Mouse (Mus musculus) fibroblast of lung, adult 2 months (primary cell): Measurements from ENCODE around the gene Endod1.

Experiments used
- DNase-seq: peaks from one replicate; pipeline ENCODE4 v3.0.0-alpha.2; 2011; ENCODE audit warnings: low read depth

Gene Endod1

DNA sequence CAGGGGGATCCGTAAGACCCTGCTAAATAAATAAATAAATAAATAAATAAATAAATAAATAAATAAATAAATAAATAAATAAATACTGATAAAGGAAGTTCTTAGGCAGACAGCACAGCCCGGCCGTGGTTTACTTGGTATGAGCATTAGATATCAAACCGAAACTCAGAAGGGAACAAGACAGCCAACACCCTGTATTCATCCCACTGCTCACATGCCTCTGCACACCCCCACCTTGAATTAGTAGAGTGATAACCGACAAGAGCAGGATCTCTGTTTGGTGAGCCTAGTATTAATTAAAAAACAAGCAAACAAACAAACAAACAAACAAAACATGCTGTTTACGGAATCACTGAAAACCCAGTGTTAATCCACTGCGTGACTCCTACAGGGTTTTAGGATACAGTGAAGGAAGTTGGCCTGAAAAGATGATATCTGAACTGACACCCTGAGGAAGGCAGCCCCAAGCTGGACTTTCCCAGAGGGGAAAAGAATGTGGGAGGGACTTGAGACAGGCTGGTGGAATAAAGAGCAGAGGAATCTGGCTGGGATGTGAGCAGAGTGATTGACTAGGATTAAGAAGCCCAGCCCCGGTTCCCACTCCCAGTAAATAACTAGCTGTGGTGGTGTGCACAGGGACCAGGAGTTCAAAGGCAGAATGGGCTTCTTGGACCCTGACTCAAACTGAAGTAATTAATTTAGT, at the start of gene Endod1:
Gene Endod1 (minus strand): TSS at position 155 of the 703 bp plus-strand sequence.
- no peak for DNase-seq

DNA sequence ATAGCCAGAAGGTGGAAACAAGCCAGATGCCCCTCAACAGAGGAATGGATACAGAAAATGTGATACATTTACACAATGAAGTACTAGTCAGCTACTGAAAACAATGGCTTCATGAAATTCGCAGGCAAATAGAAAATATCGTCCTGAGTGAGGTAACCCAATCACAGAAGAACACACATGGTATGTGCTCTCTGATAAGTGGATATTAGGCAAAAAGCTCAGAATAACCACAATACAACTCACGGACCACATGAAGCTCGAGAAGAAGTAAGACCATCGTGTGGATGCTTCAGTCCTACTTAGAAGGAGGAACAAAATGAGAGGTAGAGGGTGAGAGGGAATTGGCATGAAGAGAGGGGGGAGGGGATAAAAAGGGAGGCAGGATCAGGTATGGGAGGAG, 27.8 kb upstream of the Endod1 start:
- DNase-seq, result no peak

DNA sequence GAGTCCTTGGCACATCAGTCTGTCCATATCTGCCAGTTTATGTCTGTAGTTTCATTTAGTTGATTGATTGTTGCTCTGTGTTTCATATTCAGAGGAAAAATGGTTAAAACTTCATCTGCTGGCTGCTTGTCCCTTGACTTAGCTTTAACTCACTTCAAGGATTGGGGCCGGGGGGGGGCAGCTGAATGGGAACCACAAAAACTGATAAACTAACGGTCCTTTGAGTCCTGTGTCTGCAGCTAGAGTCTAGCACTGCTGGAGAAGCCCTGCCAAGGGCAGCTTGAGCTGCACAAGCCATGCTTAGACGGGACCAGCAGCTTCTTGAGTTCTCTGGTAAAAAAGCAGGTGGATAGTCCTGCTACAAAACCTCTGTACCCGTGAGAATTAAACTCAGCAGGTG, 26.7 kb upstream of the Endod1 start:
- DNase-seq, result no peak

DNA sequence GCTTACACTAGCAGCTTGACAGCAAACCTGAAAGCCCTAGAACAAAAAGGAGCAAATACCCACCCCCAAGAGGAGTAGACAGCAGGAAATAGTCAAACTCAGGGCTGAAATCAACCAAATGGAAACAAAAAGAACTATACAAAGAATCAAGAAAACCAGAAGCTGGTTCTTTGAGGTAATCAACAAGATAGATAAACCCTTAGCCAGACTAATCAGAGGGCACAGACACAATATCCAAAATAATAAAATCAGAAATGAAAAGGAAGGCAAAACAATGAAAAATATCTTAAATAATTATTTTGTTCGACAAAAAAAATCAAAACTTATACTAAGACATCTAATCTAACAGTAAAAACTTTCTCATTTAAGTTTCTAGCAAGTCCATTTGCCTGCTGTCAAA, 24.7 kb upstream of the Endod1 start:
- DNase-seq, result no peak

DNA sequence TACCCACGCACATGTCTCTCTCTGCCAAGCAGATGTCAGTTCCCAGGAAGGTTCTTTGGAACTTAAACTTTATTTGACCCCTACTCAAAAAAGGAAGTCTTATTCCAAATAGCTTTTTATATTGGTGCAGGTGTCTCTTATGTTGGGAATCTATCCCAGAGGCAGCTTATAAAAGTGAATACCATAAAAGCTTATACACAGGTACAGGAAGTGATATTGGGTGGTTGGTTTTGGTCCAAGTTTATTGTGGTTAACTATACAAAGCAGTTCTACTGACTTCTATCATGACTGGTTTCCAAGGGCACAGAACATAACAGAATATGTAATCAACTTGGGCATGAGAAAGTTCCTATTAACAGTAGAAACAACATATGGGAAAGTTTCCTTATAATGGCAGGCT, 20.8 kb upstream of the Endod1 start:
- DNase-seq, result no peak

DNA sequence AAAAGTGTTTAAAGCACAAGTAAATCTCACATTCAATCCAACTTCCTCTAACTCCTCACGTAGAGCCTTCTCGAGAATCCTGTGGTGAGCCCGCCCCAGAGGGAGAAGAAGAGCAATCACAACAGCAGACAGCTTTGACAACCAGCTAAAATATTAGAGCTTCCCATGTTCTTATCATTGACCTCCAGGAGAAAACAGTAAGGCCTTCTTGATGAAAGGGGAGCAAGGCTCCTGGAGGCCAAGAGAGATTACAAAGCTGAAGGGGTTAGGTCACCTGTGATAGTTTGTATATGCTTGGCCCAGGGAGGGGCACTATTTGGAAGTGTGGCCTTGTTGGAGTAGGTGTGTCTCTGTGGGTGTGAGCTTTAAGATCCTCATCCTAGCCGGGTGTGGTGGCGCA, 19.1 kb upstream of the Endod1 start:
- DNase-seq, result no peak

DNA sequence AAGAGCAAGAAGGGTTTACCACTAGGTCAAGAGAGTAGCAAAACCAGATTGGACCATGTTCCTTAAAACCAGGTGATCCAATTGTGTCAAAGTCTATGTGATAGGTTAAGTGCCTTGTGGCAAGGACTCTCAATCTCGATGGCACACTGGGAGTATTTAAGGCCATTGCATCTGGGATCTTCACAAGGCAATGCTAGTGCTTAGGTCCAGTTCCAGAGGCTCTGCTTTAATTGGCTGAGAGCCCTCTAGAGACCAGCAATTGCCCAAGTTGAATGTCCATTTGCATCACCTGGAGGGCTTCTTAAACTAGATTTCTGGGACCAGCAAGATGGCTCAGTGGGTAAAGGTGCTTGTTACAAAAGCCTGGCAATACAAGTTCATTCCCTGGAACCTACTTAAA, 17.6 kb upstream of the Endod1 start:
- no peak for DNase-seq

DNA sequence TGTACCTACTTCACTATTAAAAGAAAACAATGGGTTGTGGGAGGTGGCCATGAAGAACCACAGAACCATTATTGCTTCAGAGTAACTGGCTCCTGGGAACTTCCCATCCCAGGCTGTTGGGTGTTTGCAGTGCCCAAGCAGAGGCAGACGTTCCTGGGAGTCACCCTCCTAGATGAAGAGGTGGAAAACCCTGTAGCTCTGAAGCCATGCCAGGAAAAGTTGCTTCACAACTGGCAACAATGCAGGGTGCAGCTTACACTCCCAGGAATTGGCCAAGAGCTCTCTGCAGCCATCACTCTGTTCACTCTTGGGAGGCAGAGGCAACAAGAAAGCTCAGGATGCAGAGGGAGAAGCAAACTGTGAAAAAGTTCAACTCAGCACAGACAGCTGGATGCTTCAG, 16.8 kb upstream of the Endod1 start:
- peak; percentile 39 for DNase-seq

DNA sequence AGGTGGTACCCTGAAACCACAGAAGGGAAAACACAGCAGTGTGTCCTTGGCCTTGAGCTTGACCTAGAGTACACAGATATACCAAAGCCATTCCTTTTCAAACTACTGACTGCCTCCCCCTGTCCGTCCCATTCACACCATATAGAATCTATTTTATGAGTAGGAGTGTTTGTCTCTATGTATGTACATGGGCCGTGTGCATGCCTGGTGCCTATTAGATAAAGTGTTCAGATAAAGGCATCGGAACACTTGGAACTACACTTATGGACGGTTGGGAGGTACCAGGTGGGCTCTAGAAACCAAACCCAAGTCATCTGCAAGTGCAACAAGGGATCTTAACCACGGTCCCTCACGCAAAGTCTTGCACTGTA, 16.1 kb upstream of the Endod1 start:
- DNase-seq, result no peak

DNA sequence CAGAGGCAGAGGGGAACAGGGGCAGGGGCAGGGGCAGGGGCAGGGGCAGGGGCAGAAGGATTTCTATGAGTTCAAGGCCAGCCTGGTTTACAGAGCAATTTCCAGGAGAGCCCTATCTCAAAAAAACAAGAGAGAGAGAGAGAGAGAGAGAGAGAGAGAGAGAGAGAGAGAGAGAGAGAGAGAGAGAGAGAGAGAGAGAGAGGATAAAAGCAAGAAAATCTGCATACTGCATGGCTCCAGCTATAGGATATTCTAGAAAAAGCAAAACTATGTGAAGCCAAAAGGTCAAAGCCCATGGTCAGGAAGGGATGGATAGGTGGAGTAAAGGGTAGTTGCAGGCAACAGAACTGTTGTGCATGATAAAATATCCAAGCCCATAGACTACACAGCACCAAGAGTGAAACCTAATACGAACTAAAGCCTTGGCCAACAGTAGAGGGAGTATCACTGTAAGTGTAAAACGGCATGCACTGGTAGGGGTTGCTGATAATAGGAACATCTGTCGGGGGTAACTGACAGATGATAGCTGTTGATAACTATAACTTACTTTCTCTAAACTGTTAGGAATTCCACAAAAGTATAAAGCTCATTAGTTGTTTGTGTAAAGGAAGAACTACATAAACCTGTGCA, 15.6 kb upstream of the Endod1 start:
- no peak for DNase-seq

DNA sequence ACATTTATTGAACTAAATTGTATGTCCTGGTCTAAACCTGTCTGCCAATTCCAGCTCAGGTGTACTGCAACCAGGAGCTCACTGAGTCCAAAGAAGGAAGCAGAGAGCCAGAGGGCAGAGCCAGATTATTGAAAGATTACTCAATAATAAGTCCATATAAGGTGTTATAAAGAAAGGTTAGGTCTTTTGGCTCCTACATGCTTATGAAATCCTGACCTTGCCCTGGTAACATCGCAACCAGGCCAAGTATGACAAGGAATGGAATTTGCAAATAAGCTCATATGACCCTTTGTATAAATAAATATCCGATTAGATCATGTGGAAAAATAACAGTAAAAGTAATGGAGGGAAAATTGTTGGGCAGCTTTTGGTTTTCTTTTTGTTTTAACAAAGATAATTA, 14.8 kb upstream of the Endod1 start:
- peak; percentile 32 for DNase-seq

DNA sequence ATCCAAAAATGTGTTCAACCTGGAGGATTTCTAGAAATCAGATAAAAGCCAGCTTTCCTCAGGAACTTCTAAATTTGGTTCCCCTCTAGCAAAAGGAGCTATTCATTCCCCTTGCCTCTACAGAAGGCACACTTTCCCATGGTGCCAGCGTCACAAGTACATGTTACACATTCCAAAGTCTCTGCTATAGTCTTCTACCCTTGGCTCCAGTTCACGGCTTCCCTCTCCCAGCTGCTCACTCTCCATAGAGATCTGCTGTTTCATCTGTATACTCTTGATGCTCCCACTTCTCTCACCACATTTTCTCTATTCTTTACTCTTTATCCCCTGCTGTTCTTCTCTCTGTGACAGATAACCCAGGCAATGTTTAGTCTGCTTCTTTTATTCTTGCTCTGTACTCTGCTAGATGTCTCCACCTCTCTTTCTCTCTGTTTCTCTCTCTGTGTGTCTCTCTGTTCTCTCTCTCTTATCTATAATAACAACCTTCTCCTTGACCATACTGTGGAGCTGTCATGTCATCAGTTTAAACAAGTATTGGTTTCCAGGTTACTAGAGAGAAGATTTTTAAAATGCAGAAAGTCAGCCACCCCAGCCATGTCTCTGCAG, 13.8 kb upstream of the Endod1 start:
- DNase-seq, result no peak

DNA sequence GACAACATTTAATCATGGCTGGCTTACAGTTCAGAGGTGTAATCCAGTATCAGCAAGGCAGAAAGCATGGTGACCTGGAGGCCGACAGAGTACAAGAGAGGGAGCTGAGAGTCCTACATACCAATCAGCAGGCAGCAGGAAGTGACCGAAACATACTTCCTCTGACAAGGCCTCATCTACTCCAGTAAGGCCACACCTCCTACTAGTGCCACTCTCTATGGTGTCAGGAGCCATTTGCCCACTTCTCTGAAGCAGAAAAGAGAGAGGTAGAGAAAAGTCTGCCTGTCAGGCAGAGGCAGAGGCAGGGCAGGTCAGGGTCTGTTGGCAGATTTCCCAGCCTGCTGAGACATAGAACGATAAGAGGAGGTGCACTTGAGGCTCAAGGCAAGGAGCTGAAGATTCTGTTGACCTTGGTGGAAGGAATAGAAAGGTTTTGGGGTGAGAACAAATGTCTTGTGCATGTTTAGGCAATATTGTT, 10.6 kb upstream of the Endod1 start:
- DNase-seq, result no peak

DNA sequence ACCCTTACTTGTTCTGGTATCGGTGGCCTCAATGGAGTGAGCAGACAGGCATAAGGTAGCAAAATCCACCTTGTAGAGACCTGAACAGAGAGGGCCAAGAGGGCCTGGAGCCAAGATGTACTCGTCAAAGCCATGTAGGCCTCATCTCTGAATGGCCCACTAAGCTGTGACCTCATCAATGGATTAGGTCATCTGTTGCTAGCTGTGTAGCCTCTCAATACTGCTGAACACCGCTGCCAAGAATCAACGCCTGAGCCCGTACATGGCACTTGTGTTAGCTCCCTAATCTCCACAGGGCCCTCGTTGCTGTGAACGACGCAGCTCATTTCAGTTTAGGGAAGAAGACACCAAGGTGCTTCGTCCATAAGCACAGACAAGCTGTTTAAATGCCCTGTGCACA, 10.0 kb upstream of the Endod1 start:
- DNase-seq, result no peak

DNA sequence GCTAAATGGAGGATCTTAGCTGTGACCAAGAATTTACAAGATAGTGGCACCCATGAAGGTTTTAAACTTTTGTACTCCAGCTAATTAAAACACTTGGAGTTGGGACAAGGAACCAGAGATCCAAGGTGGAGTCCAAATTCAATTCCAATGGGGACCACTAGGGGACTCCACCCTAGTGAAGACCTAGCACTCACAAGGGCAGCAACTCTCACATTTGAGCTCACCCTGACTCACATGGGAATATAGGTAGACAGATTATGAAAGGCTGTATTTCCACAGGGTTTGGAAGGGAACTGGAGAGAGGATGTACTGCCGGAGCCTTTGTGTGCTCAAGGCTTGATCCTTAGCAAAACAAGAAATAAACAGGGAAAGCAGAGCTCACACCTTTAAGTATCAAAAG, 9.0 kb upstream of the Endod1 start:
- no peak for DNase-seq

DNA sequence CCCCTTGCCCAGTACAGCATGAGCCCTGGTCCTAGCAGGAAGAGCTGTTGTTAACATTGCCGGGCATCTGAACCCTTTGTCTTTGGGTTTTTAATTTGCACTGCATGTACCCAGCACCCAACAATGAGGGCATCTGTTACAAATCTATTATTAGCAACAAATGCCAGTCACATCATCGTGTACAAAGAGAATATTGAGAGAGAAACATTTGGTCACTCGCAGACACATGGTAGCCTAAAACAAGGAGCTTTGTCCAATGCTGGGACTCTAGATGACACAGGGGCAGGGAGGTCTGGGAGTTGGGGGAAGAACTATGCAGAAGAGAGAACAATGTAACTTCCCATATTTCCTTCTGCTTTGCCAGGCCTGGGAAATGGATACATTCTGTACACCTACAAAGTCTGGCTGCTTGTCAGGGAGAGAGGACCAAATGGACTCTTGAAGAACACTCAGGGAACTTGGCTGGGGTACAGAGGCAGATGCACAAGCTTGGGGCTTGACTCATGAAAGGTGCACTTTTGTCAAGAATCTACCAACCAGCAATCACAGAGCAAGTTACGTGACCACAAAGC, 7.8 kb upstream of the Endod1 start:
- DNase-seq, result no peak

DNA sequence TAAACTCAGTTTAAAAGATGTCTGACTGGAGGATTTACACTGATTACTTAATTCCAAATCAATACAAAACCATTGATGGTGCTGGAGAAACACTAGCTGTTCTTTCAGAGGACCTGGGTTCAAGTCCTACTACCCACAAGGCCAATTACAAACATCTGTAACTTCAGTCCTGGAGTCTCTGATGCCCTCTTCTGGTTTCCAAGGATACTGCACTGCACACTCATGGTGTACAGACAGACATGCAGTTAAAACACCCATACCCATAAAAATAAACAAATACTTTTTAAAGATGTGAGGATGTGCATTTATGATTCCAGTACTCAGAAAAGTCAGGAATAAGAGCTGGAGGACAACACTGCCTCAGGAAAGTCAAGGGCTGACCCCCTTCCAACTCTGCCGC, 6.7 kb upstream of the Endod1 start:
- no peak for DNase-seq

DNA sequence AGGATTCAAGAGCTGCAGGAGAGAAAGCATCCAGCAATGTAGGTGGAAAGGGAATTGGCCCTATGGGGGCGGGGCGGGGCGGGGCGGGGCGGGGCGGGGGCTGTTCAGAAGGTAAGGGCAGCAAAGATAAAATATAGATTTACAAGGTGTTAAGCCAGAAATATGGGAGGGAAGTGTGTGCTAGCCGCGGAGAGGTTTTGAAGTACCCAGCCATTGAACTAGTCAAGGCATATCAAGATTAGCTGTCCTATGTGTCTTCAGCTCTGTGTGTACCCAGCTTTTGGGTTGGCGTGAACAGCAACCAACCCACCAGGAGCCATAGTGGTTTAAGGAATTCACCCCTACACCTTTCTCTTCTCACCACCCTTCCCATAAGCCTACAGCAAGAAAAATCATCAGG, 5.5 kb upstream of the Endod1 start:
- DNase-seq, result no peak

DNA sequence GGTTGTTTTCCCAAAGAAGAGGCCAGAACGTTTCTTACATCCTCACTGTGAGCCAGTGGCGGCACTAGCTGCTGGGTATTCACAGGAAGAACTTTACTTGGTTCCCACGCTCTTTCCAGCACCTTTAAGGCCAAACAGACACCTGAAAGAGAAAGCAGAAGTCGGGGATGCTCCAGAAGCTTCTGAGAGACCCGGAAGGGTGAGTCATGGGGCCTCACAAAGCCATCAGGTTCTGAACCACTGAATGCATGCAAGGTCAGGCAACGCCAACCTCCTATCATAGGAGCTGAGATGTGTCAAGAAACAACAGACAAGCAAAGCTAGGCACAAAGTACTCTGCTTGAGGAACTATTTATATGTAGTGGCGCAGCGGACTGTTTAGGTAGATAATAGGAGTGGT, 4.4 kb upstream of the Endod1 start:
- DNase-seq, result no peak

DNA sequence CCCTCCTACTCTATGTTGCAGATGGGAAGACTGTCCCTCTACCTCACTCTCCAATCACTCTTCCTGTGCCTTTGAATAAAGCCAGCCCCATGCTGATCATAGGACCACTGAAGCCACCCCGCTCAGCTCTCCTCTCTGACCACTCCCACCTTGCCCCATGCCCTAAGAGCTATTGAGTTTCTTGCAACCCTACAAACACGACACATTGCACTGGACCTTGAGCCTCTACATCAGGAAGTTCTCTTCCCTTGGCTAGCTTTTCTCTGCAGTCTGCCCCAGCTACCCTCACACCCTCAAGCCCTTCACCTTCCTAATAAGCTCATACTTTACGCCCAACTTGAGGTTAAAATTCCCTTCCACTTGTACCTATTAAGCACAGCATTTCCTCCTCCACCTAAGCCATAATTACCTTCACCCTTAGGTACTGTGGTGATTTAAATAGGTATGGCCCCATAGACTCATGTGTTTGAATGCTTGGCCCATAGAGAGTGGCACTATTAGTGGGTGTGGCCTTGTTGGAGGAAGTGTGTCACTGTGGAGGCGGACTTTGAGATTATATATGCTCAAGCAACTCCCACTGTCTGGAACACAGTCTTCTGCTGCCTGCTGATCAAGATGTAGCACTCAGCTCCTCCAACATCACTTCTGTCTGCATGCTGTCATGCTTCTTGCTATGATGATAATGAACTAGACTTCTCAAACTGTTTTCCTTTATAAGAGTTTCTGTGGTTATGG, 2.0 kb upstream of the Endod1 start:
- DNase-seq, result no peak

DNA sequence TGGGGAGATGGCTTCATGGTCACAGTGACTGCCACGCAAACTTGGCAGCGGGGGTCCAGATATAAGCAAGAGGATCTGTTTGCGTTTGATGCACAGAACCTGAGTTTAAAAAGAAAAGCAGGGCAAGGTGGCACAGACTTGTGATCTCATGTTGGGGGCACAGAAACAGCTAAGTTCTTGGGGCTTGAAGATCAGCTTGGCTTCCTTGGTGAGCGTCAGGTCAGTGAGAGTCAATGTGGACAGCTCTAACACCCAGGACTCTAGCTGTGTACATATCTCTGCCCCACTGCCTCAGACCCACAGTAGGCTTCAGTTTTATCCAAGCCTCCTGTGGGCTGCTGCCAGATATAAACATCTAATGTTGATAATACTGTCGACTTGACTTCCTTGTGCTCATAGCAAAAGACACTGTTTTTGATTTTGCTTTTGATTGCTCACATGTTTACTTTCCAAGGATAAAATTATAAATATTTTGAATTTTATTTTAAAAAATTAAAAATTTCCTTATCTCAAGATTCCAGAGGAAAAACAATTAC, 1.0 kb upstream of the Endod1 start:
- DNase-seq, result no peak
